Mouse (Mus musculus): Measurements from ENCODE around the gene Elfn2.

The Elfn2 gene

DNA sequence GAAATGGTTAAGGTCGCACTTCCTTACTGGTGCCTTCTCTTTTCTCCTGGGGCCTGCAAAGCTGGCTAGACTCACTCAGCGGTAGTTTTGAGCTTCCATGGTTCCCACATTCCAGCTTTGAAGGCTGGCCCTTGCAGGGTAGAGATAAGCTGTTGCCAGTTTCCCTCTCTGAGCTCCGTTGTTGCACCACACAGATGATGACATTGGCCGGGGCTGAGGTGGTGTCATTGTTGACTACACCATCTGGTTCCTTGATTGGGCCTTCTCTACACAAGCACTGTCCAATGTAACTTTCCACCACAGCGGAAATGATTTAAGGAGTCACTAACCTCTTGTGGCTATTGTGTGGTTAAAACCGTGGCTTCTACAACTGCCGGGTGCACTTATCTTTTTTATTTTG is 2.0 kb upstream of the Elfn2 start:
- no peak for DNase-seq (ENCODE audit: low spot score)

DNA sequence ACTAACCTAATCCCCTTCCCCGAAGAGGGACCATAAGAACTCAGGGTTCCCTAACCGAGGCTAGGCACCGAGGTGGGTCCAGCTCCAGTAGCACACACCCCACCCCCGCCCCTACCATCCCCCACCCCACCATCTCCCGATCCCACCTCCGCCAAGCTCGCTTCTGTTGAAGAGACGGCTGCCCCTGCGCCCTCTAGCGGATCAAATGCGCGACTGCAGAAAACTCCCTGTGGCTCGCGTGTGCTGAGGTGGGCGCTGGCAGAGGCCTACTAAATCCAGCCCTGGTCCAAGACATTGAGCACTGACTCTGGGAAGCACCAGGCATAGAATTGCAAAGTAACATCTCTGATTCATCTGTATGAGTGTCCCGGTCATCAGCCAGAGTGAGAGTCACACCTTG is 1.5 kb upstream of the Elfn2 start:
- DNase-seq (ENCODE audit: low spot score) = peak; percentile 33

DNA sequence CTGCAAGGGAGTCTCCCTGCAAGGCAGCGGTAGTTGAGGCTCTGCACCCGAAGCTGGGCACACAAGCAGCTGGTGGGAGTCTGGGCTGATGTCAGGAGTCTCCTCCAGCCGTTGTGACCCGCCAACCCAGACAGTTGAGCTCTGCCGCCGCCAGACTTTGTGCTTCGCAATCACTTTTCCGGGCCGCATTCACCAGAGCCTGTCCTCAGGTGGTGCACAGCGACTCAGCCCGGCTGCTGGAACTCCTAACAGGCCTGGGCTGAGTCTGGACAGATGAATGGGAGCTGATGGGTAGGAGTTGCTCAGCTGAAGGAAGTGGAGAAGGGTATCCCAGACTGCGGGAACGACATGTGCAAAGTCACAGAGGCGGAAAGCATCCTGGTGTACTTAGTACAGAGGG is 845 bp upstream of the Elfn2 start:
- DNase-seq (ENCODE audit: low spot score) = no peak

DNA sequence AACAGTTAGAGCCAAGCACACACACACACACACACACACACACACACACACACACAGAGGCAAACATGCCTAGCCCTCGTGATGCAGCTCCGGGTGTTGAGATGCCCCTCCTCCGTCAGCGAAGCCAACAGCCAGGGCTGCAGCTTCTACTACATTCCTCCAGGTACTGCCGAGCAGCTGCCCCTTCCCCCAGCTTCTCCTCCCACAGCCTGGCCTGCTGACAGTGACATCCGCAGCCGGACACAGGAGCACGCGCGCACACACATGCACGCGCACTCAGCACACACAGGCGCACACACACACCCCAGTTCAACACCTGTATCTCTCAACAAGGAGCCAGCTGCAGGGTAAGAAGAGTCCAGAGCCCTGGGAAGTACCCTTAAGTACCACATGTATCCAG is 1.6 kb downstream of the Elfn2 start:
- DNase-seq (ENCODE audit: low spot score) = no peak

DNA sequence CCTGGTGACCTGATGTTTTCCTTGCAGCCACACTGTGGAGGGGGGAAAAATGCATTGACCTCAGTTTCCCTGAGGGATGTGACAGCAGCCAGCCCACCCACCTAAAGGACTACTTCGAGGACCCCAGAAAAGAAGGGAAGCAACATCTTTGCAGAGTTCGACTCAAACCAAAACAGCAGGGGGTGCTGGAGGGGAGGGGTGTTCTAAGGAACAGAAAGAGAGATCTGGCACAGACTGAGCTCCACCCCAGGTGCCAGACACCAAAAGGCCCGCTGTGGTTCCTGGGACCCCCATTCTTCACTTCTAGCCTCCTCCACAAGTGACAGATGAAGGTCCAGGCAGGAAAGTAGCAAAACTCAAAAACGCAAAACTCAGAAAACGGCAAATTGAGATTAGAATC is 2.7 kb downstream of the Elfn2 start:
- DNase-seq (ENCODE audit: low spot score) = no peak

DNA sequence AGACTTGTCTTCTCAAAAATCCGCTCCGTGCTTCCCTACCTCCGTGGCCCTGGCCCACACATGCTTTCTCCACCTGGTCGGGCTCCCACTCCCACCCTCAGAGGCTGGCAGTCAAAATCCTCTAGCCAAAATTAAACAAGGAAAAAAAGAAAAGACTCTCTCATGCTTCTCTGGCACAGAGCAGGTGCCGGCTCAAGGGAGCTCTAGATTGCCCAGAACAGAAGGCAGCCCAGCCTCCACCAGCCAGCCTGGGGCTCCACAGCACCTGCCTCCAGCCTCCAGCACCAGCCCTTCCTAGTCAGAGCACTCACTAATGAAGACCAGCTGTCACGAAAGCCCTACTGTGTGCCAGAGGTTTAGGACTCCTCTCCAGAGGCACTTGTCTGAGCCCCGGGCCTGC is 4.8 kb downstream of the Elfn2 start:
- no peak for DNase-seq (ENCODE audit: low spot score)

DNA sequence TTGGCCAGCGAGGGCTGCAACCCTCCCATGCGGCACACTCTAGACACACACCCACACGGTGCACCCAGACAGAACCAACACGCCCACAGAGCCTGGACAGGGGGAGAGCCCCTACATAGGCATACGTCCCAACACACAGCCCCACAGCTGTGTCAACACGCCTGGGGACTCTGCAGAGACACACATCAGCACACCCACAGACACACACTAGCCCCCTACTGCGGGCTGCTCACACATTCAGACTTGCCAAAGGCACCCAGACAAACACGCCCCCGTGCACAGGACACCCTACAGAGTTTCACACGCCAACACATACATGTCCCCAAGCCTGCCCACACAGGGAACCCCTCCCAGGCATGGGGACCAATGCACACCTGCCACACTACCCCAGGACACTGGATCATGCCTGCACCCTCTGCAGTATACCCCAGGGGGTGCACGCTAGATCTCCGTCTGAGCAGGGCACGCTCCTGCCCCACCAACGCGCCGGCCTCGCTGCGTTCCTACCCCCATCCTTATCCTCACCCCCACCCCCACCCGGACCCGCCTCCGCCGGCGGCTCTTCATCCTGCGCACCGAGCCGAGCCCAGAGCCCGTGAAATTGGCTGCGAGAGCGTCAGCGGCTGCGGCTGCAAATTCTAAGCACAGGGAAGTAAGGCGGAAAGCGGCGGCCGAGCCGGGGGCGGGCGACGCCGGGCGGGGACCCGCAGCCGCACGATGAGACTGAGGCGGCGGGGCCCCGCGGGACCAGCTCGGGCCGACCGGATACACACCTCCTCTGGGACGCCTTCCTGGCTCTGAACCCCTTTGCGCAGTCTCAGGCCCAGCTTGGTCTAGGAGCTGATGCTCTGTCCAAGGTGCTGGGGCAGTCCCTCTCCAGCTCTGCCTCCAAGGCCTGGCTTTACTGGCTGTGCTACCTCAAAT is 6.0 kb downstream of the Elfn2 start:
- DNase-seq (ENCODE audit: low spot score) = no peak

DNA sequence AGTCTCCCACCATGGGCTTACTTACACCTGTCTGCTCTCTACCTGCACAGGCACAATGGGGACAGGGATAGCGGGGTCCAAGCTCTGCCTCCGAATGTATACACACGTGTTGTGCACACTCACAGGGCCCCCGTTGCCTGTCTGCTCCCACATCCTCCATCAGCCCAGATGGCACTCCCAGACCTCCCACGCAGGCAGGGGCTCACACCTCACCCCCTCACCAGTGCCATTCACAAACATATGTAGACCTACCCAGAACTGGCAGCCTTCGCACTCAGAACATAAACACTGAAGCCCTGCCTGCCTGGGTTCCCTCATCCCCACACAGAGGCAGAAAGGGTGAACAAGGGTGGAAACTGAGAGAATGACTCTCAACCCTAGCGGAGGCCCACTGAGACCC is 6.6 kb downstream of the Elfn2 start:
- no peak for DNase-seq (ENCODE audit: low spot score)

DNA sequence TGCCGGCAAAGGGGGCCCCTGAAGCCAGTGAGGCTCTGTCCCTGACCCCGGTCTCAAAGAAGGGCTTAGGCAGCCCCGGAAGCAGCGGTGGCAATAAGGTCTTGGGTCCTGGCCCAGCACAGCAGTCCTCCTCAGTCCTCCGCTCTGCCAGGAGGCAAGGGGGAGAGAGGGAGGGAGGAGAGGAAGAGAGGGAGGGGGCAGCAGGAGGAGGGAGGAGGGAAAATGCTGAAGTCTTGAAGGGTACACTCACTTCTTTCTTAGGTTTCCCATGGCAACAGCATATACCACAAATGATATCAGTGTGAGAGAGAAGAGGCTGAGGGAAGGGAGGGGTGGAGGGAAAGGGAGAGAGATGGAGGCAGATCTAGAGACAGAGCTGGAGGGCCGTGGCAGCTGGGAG is 7.9 kb downstream of the Elfn2 start:
- DNase-seq (ENCODE audit: low spot score) = no peak

DNA sequence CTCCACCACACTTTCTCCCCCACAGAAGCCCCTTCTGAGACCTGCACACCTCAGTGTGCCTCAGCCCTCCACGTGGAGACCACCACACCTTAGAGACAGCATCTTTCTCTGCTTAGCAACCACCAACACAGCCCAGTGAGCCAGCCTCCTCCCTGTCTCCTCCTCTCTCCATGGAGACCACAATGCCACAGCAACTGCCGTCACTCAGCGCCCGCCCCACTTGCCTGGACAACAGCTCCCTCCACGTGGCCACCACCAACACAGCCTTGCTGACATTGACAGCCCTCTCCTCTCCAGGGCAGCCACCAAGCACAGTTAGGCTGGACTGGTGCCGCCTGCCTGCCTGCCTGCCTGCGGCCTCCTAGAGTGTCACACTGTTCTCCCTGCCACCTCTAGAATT is 8.8 kb downstream of the Elfn2 start:
- no peak for DNase-seq (ENCODE audit: low spot score)

DNA sequence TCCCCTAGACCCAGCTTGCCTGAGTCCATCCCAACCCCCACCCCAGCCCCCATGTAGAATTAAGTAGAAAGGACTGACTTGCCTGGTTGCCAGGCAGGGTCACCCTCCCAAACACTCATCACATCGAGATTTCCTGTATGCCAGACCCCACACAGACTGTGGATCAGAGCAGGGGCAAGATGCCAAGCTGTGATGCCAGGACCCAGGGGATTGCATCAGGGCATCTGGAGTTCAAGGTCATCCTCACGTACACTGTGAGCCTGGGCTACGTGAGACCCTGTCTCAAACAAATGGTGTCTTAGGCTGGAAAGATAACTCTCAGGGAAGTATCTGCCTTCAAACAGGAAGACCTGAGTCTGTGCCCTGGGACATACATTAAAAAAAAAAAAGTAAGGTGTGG is 11.9 kb downstream of the Elfn2 start:
- DNase-seq (ENCODE audit: low spot score) = no peak

DNA sequence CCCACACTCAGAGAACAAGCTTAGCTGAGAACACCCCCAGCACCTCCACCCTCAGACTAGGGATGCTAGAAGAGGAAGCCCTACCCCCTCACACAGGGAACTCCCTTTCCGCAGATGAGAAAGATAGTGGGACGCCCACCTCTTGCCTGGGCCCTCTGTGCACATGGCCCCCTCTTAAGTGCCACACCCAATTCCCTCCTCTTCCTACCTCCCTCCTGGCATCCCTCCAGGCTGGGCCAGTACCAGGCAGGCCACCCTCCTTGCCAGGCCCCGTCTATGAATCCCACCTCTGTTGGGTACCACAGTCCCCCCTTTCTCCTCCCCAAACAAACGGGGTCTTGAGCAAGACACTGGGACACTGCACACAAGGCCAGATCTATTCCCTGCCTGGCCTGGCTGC is 13.7 kb downstream of the Elfn2 start:
- no peak for DNase-seq (ENCODE audit: low spot score)

DNA sequence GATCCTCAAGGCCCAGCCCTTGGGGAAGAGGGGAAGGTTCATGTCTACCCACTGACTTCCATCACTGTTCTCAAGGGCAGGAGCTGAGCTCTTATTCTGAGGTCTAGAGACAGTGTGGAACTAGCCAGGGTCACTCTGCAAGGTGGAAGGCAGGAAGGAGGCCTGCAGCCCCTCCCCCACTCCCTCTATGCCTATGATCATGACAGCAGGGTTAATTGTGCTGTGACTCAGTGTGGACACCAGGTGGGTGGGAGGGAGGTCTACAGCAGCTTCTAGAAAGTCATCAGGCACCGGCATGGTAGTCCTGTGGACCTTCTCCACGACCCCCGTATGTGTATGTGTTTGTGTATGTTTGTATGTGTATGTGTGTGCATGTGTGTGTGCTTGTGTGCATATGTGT is 14.6 kb downstream of the Elfn2 start:
- DNase-seq (ENCODE audit: low spot score) = no peak

DNA sequence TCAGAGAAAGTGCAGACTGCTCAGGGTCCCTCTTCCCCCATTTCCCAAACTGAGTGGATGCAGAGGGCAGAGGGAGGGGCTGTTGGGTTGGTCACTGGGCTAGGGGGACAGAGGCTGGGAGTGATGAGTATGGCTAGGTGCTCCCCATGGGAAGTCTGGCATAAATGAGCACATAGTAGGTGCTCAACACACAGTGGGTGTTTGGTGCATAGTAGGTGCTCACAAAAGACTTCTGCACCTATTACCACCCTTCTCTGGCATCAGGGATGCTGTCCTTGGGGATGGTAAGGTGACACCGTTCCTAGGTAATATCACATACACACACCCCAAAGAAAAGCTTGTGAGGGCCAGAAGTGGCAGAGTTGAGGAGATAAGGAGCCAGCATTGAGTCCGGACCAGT is 18.2 kb downstream of the Elfn2 start:
- no peak for DNase-seq (ENCODE audit: low spot score)

DNA sequence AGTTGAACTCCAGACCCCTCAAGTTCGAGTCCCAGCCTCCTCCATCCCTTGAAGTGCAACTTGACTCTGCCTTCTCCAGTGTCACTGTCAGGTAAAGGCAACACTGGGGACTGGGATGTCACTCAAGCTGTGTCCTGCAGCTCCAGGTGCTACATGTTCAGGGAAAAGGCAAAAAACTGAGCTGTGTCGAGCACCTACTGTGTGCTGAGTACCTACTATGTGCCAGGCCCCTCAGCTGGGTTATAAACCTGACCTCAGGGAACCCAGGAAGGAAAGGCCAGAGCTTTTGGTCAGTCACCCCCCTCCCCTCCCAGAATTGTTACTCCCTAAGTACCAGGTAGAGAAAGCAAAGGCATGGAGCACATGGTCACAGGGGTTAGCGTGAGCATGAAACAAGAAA is 19.1 kb downstream of the Elfn2 start:
- DNase-seq (ENCODE audit: low spot score) = no peak

DNA sequence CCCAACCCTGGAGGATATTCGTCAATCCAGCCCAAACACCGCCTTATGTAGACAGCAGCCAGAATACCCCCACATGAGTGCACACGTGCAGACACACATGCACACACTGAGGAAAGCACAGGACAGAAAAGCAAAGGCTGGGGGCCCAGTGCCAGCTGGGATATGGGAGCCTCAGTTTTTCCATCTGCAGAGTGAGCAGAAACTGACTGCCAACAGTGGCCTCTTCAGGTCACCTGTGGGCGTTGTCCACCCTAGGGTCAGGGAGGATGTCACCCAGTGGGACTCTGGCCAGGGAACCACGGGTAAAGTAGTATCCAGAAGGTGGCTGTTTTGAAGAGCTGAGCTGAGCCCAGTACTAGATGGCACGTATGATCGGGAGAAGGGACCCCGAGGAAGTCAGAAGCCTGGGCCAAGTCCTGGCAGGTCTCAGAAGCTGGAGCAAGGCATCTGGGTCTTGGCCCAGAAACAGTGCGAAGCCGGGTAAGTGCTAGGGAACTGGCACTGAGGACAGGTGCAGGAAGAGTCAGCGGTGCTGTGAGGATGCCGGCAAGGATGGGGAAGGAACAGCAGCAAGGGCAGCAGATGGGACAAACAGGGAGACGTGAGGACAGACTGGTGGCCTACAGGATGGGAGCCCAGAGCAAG is 20.0 kb downstream of the Elfn2 start:
- no peak for DNase-seq (ENCODE audit: low spot score)

DNA sequence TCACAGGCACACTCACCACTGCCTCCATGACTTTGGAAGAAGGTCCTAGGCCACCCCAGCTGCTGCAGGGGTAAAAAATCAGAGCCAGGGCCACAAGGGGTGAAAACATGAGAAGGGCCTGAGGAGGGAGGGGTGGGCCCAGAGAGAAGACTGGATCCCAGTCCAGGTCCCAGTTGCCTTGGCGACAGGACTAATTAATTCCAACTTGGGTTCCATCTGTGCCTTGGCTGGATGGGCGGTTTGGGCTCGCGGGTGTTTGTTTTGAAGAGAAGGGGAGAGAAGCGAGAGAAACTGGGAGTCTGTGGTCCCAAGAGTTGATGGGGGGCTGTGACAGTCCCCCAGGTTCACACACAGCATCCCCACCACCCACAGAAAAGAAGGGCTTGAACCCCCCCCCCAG is 20.5 kb downstream of the Elfn2 start:
- DNase-seq (ENCODE audit: low spot score) = no peak

DNA sequence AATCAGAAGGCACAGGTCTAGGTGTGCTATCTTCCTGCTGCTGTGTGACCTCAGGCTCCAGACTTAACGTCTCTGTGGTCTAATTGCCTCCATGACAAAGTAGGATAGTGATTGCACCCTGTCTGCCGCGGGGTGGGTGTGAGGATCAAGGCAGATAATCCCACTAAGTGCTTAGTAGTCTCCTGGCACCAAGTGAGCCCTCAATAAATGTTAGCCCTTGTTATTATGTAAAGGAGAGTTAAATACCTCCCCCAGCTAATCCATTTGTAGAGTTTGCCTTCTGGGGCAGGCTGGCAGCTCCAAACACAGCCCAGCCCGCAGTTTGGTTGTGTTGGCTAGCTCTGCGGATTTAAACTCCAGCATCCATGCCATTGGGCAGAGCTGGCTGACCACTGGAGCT is 22.8 kb downstream of the Elfn2 start:
- DNase-seq (ENCODE audit: low spot score) = no peak

DNA sequence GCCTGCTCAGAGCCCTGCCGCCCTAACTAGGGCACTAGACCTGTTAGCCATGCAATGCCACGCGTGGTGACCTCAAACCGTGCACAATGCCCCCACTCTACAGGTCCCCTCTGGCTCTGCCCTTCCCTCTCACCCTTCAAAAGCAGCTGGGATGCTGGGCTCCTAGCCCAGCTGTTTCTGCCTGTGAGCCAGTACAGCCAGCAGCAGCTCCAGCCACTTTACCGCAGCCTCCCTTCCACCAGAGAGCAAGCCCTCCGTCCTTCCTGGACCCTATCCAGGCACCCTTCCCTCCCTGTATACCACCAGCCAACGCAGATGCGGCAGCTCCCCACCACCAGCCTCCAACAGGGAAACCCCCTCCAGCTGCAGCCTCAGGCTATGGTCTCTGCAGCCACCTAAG is 26.1 kb downstream of the Elfn2 start:
- DNase-seq (ENCODE audit: low spot score) = no peak

DNA sequence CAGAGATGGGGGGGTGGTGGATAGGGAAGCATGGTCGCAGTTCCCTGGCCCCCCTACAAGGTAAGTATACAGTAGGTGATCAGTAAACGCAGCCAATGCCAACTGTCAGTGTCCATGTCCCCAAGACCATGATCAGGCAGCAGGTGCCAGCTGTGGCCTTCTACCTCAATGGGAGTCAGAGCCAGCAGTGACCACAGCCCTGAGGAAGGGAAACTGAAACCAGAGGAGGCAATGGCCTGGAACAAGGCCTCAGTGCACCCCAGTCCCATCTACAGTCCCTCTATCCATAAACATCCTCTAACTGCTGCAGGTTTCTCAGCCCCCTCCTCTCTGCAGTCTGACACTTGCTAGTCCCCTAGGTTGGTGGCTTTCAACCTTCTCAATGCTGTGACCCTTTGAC is 27.9 kb downstream of the Elfn2 start:
- no peak for DNase-seq (ENCODE audit: low spot score)

DNA sequence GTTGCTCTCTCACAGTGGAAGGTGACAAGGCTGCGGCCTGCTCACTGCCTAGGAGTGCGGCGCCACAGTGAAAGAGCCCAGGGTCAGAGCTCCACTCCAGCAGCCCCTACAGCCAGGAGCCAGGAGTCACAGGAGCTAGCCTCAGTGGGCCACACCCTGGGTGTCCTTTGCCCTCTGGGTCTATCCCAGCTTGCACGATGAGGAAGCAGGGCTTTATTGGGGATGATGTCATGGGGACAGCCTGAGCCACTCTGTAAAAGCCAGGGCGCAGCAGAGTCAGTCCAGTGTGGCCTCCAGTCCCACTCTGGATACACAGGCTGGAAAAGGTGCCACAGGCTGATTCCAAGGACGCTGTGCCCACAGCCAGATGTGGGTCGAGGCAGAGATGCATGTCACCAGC is 31.7 kb downstream of the Elfn2 start:
- DNase-seq (ENCODE audit: low spot score) = no peak

DNA sequence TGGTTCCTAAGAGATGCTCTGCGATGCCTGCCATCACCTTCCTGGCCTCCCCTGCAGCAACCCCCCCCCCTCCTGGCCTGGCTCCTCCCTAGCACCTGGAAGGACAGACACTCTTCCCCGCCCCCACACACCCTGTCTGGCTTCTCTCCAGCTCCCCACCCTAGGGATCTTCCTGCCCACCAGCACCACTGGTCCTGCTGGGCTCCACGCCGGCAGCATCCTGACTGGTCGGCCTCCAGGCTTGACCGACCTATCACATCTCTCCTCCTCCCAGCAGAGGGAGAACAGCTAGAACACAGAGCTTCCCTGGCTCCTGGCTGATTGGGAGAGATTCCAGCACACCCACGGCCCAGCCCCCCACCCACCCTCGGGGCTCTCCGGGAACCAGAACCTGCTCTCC is 34.5 kb downstream of the Elfn2 start:
- DNase-seq (ENCODE audit: low spot score) = no peak

DNA sequence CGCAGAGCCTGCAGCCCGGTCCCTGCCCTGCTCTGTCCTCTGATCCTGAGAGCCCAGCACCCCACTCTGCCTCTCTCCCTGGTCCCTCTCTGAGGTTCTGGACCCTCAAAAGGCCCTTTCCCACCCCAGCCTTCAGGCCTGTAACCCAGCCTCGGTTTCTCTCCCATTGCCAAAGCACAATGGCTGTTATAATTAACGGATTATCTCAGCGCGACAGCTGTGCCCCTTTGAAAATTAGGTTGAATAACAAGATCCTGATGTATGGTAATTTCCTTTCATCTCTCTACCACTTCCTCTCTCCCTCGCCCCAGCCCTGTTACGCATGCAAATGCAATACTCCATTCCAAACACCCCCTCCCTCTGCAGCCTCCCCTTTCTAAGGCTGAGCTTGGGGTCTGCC is 35.1 kb downstream of the Elfn2 start:
- no peak for DNase-seq (ENCODE audit: low spot score)

DNA sequence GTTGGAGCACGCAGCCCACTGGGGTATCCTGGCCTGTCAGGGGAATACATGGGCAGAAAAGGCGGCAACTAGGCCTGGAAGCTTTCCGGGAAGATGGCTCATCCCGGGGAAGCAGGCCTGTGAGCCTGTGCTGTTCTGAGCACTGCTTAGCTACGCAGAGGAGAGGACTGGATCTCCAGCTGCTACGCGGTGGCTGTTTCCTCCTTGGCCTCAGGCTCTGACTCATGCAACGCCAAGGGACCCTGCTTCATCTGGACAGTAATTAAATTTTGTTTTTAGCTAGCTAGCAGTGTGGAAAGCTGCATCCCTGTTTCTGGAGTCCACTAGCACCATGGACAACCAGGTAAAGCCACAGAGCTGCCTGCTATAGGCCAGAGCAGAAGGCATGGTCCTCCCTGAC is 36.8 kb downstream of the Elfn2 start:
- no peak for DNase-seq (ENCODE audit: low spot score)

All from c-Kit-positive CD71-positive TER-119-positive erythroid progenitor cells, embryonic 14.5 days (primary cell).